Mouse (Mus musculus): Measurements from ENCODE around the gene Far2. TPM values are rescaled to one million over a fixed set of nuclear protein-coding genes. Genes with fewer than 3 reads are reported as not detected.

The Far2 gene
- polyA plus RNA-seq, 2 experiments = 0.68 to 2.3 TPM

- no peaks in the 10 kb centered on the region for H3K27me3 ChIP-seq (ENCODE audit: control insufficient read depth, insufficient read depth, low read length)
- ATAC-seq (ENCODE audit: low FRiP score, low read depth) = no peak
- H3K4me3 ChIP-seq (replicated peaks; ENCODE audit: low read length) = no peak overlapping the region
- no peak for DNase-seq (ENCODE audit: low spot score)
- H3K9me3 ChIP-seq (ENCODE audit: control insufficient read depth, low read length) = no peaks in the 10 kb centered on the region
- no peak overlapping the region for H3K4me2 ChIP-seq (replicated peaks; ENCODE audit: low read depth, low read length, severe bottlenecking)
- H3K9ac ChIP-seq (ENCODE audit: low read depth, low read length, severe bottlenecking) = no peak overlapping the region
- no peak for TF ChIP-seq POLR2A (IDR thresholded peaks at IDR 0.05; ENCODE audit: borderline replicate concordance, extremely low read depth, insufficient read depth, insufficient read length)
- H3K27ac ChIP-seq (replicated peaks; ENCODE audit: low read depth, low read length) = no peak overlapping the region
- H3K4me1 ChIP-seq (ENCODE audit: control insufficient read depth, insufficient read depth, low read length) = peaks cover 2% of the 10 kb centered on the region; the same call in 1 of the 2 replicates
- no peaks in the 10 kb centered on the region for H3K36me3 ChIP-seq (ENCODE audit: control insufficient read depth, insufficient read depth, low read length)
- 93% methylated on average over 4 of the region's 4 CpGs for WGBS
Observed at GRCm38 (mm10) chr6:148216752-148217151, 169.7 kb downstream of the Far2 start.

DNA sequence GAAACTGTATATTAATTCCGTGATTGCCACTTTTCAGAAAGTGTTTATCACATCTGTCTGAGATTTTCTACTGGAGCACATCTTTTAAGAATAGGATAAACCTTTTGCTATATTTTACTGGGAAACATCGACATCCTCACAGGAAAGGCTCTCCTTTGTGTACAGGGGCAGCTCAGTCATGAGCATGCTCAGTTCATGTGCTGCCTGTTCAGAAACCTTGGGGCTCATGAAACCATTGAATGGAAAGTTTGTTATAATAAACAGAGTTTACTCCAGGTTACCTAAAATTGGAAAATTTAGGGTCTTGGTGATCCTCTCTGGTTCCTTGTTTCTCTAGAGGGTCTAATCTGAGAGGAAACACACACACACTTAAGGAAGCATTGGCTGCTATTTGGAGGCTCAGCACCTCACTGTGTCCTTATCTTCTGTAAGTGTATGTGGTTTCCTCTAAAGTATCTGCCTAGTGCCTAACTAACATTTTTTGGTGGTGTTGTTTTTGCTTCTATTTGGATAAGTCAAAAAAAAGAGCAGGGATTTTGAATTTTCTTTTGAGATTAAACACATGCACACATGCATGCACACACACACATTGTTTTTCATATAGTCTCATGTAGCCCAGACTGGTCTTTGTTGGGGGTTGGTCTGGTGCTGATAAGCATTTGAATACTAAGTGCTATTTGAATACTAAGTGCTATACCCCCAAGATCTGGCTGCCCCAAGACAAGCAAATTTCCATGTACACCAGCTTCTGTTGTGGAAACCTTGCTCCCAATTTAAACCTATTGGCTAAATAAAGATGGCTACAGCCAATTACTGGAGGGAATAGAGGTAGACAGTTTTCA lies 171.4 kb downstream of the Far2 start:
- DNase-seq (ENCODE audit: low spot score) (no peak), ATAC-seq (ENCODE audit: low FRiP score, low read depth) (no peak)
- Histone ChIP-seq H3K9me3 (ENCODE audit: control insufficient read depth, low read length) (no peaks in the 10 kb centered on the region), H3K4me2 (replicated peaks; ENCODE audit: low read depth, low read length, severe bottlenecking) (no peak overlapping the region), H3K9ac (ENCODE audit: low read depth, low read length, severe bottlenecking) (no peak overlapping the region), H3K4me1 (ENCODE audit: control insufficient read depth, insufficient read depth, low read length) (0 out of 2 replicates have a peak, but pooled peaks cover 2% of the 10 kb centered on the region), H3K36me3 (ENCODE audit: control insufficient read depth, insufficient read depth, low read length) (no peaks in the 10 kb centered on the region), H3K4me3 (replicated peaks; ENCODE audit: low read length) (no peak overlapping the region), H3K27me3 (ENCODE audit: control insufficient read depth, insufficient read depth, low read length) (no peaks in the 10 kb centered on the region), H3K27ac (replicated peaks; ENCODE audit: low read depth, low read length) (no peak overlapping the region)
- 88% methylated on average over 2 of the region's 2 CpGs for WGBS
- no peak for TF ChIP-seq POLR2A (IDR thresholded peaks at IDR 0.05; ENCODE audit: borderline replicate concordance, extremely low read depth, insufficient read depth, insufficient read length)

DNA sequence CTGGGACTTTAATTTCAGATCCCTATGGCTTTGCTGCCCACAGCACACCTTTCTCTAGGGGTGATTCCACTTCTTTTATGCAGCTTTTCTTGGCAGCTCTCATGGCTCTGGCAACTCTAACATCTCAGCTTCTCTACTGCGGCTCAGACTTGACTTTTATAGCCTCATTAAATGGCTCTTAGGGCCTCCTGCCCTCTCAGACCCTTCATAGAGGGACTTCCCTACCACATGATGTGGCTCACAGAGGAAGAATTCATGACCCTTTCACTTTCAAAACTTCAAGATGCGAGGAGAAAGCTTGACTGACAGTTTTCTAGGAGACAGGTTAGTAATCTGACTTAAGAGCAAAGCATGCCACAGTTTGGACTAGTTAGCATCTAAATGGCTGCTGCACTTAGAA lies 175.6 kb downstream of the Far2 start:
- no peak overlapping the region for H3K4me2 ChIP-seq (replicated peaks; ENCODE audit: low read depth, low read length, severe bottlenecking)
- WGBS = 30% methylated on average over 2 of the region's 2 CpGs
- ATAC-seq (ENCODE audit: low FRiP score, low read depth) = peak; percentile 53; the same call in 1 of the 2 replicates

DNA sequence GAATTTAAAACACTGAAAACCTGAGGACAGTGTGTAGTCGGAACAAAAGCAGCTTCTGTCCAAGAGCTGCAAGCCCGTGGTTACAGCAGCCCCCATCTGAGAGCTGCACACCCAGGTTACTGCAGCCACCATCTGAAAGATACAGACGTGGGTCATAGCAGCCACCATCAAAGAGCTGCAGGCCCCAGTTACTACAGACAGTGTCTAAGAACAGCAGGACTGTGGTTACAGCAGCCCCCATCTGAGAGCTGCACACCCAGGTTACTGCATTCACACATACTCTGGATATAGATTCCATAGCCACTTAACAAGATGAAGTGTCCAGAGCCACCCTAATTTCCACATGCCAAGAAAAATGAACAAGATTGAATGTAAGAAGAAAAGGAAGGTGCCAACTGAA lies 180.5 kb downstream of the Far2 start:
- no peaks in the 10 kb centered on the region for H3K36me3 ChIP-seq (ENCODE audit: control insufficient read depth, insufficient read depth, low read length)
- 62% methylated on average over 3 of the region's 3 CpGs for WGBS
- H3K27ac ChIP-seq (replicated peaks; ENCODE audit: low read depth, low read length) = no peak overlapping the region
- ATAC-seq (ENCODE audit: low FRiP score, low read depth) = no peak
- no peaks in the 10 kb centered on the region for H3K27me3 ChIP-seq (ENCODE audit: control insufficient read depth, insufficient read depth, low read length)
- H3K4me1 ChIP-seq (ENCODE audit: control insufficient read depth, insufficient read depth, low read length) = 0 out of 2 replicates have a peak, but pooled peaks cover 2% of the 10 kb centered on the region
- H3K4me2 ChIP-seq (replicated peaks; ENCODE audit: low read depth, low read length, severe bottlenecking) = no peak overlapping the region
- TF ChIP-seq POLR2A (IDR thresholded peaks at IDR 0.05; ENCODE audit: borderline replicate concordance, extremely low read depth, insufficient read depth, insufficient read length) = no peak
- no peak overlapping the region for H3K4me3 ChIP-seq (replicated peaks; ENCODE audit: low read length)
- no peak for DNase-seq (ENCODE audit: low spot score)
- H3K9me3 ChIP-seq (ENCODE audit: control insufficient read depth, low read length) = no peaks in the 10 kb centered on the region
- no peak overlapping the region for H3K9ac ChIP-seq (ENCODE audit: low read depth, low read length, severe bottlenecking)

More for the DNA sequence above, 175.6 kb downstream of the Far2 start:
- H3K27ac ChIP-seq (replicated peaks; ENCODE audit: low read depth, low read length) = no peak overlapping the region
- no peak for TF ChIP-seq POLR2A (IDR thresholded peaks at IDR 0.05; ENCODE audit: borderline replicate concordance, extremely low read depth, insufficient read depth, insufficient read length)
- H3K36me3 ChIP-seq (ENCODE audit: control insufficient read depth, insufficient read depth, low read length) = no peaks in the 10 kb centered on the region
- no peaks in the 10 kb centered on the region for H3K27me3 ChIP-seq (ENCODE audit: control insufficient read depth, insufficient read depth, low read length)
- DNase-seq (ENCODE audit: low spot score) = no peak
- H3K4me1 ChIP-seq (ENCODE audit: control insufficient read depth, insufficient read depth, low read length) = 0 out of 2 replicates have a peak, but pooled peaks cover 2% of the 10 kb centered on the region
- no peak overlapping the region for H3K4me3 ChIP-seq (replicated peaks; ENCODE audit: low read length)
- no peaks in the 10 kb centered on the region for H3K9me3 ChIP-seq (ENCODE audit: control insufficient read depth, low read length)
- H3K9ac ChIP-seq (ENCODE audit: low read depth, low read length, severe bottlenecking) = no peak overlapping the region

Other genes starting within 250 kb of the Far2 start
- 99.4 and 112 TPM in 2 replicates for gene Ergic2, start 165.1 kb downstream of the Far2 start, polyA plus RNA-seq (2012; rRNA removed)
- 187 and 196 TPM in 2 replicates for gene Ergic2, start 165.1 kb downstream of the Far2 start, polyA plus RNA-seq (2014; fragmentation: Nextera tagmentation; extraction: Ambion mirVana)